Mouse (Mus musculus): ENCODE results near the gene Eri2.

Eri2 gene

DNA sequence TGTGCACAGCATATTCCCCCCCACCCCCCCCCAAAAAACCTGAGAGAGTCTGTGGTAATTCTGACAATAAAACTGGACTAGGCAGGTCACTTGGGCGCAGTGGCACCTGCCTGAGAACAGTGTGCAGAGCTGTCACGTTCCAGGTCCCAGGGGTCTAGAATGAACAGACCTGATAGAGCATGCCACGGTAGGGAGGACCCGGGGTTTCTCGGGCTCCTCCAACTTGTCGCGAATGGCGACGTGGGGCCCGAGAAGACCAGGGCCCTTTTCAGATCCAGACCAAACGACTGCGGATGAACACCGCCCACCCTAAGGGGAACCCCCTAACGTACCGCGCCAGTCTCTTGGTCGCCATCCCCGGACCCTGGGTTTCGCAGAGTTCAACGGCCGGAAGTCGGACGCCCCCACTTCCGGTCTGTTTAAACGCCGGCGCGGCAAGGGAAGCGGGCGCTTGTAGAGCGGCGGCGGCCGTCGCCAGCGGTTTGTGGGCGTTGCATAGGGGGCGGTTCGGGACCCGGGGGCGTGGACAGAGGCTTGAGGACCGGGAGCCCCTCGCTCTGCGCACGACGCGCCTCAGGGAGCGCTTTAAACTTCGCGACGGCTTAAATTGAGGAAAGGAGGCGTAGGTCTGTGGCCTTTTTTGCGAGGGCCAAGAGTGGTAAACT lies at the start of gene Eri2, which contains the start of gene Rexo5:
Eri2 (minus strand) TSS at position 473 of the 665 bp plus-strand sequence.
Rexo5 (plus strand) TSS at position 421 of the 665 bp plus-strand sequence.
- in situ Hi-C loops (cut with MseI, MboI): no loop called here

- in situ Hi-C loops (cut with MseI, MboI): no loop called here
Measured at GRCm38 (mm10) chr7:119841820-119842449, 48.1 kb upstream of the Eri2 start.

- in situ Hi-C loops (cut with MseI, MboI): no loop called here
Measured at GRCm38 (mm10) chr7:119835996-119836777, 42.3 kb upstream of the Eri2 start.

GRCm38 (mm10) chr7:119835371-119835770 lies 41.5 kb upstream of the Eri2 start:
- in situ Hi-C loops (cut with MseI, MboI): no loop called here

DNA sequence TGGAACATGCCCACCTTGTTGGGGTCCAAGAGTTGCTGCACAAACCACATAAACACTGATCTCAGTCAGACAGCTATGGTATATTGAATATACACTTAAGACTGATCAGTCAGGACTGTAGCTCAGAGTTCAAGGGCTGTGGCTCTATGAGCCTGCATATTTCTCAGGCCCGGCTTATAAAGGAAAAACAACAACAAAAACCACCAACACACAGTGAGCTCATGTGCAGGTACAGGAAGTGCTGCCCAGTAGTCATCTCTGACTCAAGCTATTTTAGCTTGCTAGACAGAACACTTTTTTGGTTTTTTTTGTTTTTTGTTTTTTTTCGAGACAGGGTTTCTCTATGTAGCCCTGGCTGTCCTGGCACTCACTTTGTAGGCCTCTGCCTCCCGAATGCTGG lies 14.9 kb upstream of the Eri2 start:
- in situ Hi-C loops (cut with MseI, MboI): no loop called here

DNA sequence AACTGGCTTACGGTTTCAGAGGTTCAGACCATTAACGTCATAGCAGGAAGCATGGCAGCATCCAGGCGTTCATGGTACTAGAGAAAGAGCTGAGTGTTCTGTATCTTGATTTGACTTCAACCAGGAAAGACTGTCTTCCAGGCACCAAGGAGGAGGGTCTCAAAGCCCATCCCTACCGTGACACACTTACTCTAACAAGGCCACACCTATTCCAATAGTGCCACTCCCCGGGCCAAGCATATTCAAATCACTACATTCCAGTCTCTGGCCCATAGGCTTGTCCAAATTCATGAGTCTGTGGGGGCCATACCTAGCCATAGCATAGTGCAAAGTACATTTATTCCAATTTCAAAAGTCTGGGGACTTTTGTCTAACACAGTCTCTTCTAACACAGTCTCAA lies 13.5 kb upstream of the Eri2 start:
- in situ Hi-C loops (cut with MseI, MboI): no loop called here

DNA sequence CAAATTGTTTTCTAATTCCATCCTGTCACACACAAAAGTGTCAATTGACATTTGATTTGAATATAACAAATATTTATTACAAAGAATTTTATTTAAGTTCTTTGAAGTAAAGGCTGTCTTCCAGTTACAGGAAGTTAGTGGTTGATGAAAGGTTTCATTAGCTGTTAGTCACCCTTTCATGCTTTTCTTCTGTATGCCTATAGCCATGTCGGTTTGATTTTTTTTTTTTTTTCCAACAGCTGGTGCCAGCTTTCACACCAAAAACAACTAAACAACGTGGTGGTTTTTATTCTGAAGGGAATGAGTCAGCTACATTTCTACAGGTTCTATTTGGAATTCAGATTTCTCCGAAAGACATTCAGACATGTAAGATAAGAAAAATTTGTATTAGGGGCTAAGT lies 7.1 kb upstream of the Eri2 start:
- in situ Hi-C loops (cut with MseI, MboI): no loop called here

DNA sequence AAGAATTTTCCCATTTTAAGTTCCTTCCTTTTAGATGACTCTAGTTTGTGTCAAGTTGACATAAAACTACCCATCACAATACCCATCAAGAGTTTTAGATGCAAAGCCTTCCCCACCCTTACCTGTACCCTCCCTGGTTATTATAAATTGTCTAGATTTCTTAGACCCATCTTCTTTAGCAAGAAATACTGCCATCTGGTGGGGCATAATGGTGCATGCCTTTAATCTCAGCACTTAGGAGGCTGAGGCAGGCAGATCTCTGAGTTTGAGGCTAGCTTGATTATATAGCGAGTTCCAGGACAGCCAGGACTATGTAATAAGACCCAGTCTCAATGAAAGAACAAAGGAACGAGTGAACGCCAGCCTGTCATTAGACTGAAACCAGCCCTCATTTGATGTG lies 6.6 kb upstream of the Eri2 start:
- in situ Hi-C loops (cut with MseI, MboI): no loop called here

DNA sequence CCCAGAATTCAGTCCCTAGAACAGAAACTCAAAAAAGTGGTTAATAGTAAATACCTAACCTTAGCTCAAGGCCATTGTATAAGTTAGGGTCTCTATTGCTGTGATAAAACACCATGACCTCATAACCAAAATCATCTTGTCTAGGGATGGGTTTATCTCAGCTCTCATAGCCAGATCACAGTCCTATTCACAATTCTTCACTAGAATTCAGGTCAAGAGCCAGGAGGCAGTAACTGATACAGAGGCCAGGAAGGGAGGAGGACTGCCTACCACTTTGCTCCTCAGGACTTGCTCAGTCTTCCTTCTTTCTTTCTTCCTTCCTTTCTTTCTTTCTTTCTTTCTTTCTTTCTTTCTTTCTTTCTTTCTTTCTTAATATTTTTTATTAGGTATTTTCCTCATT lies 1.5 kb upstream of the Eri2 start:
- in situ Hi-C loops (cut with MseI, MboI): no loop called here

- in situ Hi-C loops (cut with MseI, MboI): no loop called here
Measured at GRCm38 (mm10) chr7:119794251-119794638, 387 bp upstream of the Eri2 start.

DNA sequence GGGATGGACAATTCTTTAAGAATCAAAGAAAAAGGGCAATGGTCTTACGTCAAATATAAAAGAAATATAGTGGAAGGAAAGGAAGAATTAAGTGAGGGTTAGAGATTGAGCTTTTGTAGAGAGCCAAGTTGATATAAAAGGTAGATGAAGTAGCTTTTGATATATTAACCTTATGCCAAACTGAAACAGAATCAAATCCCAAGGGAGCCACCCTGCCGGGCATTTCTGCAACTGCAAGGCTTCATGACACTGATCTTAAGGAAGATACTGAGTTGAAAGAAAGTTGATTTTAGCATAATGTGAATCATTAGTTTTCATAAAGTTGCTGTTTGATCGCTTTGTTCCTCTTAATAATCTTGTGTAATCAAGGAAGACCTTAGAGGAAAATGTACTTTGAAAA lies 4.8 kb downstream of the Eri2 start:
- in situ Hi-C loops (cut with MseI, MboI): no loop called here

DNA sequence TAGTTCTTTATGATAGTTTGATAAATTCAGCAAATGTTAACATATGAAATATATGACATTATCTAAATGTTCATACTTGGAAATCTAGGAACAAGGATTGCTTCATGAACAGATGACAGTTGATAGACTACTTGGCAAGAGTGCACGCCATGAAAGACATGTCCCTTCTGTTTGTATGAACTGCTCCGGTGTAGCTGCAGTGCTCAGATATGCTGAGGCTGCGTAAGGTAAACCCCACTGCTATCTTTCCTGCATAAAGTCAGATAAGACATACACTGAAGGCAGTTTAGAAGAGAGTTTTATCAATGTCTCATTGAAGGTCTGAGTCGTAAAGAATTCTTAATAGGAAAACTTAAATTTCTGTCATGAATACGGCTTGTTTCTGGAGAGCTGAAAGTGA lies 8.9 kb downstream of the Eri2 start:
- in situ Hi-C loops (cut with MseI, MboI): no loop called here

DNA sequence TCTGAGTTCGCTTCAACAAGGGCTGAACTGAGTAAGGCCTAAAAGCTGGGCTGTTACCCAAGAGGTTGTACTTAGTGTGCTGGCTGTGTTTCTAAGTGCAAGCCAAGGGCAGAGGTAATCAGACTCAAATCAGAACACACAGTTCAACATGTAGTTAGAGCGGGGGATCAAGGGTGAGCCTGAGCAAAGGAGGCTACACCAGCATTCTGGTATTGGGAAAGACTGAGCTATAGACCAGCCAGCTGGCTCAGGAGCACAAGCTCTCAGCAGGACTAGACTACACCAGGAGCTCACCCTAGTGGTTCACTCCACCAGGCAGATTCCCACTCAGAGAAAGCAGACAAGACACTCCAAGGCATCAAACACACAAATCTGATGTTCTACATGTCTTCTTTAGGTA lies 10.4 kb downstream of the Eri2 start:
- in situ Hi-C loops (cut with MseI, MboI): no loop called here

GRCm38 (mm10) chr7:119769895-119770294 lies 24.0 kb downstream of the Eri2 start:
- in situ Hi-C loops (cut with MseI, MboI): no loop called here

DNA sequence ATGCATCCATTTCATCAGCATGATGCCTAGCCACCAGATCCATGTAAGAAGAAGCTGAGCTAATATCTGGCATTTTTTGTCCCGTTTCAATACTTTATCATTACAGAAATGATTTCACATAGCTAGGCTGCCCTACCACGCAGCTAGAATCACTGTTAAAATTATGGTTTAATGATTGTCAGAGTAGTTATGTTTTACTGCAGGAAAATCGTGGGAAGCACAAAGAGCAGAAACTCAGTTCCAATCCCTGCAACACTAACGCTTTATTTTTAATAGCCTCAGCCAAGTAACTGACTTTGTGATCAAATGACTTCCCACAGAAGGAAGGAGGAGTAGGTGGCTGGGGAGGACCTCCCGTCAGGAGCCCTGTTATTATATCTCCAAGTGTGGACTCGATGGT lies 26.9 kb downstream of the Eri2 start:
- in situ Hi-C loops (cut with MseI, MboI): no loop called here

DNA sequence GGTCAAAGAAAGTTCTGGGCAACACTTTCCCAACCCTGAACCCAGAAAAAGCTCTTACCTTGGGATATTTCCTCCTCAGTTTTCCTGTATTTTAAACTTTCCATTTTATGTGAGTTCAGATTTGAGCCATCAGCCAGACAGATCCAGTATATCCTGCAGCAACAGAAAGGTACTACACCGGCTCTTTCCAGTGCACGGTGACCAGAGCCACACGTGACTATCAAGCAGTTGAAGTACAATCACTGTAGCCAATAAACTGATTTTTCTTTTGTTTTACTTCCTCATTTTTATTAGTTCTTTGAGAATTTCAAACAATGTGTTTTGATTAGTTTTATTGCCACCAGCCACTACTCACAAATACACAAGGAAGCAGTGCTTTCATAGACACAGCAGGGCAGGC lies 29.5 kb downstream of the Eri2 start:
- in situ Hi-C loops (cut with MseI, MboI): no loop called here

GRCm38 (mm10) chr7:119762166-119762697 lies 31.6 kb downstream of the Eri2 start:
- in situ Hi-C loops (cut with MseI, MboI): no loop called here

DNA sequence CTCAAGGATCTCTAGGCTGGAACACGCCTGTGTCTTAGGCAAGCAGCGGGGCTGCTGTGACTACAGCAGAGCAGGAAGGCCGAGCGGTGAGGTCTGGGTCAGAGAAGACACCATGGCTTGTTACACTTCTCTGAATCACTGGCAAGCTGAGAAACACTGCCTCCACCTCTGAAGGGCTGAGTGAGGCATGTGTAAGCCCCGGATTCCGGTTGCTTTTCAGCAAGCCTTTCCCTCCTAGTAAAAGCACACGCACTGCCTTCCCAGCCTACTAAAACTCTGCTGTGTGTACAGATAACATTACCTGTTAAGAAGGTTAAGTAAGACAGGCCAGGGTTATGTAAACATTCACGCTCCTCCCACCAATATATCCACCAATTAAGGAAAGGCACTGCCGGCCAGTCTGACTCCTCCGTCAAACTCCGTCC lies 33.3 kb downstream of the Eri2 start, which contains the start of gene Acsm3:
Acsm3 (plus strand) TSS at position 397 of the 425 bp plus-strand sequence.
- in situ Hi-C loops (cut with MseI, MboI): no loop called here

- in situ Hi-C loops (cut with MseI, MboI): no loop called here
Measured at GRCm38 (mm10) chr7:119753696-119754095, 40.2 kb downstream of the Eri2 start.

GRCm38 (mm10) chr7:119749942-119750341 lies 43.9 kb downstream of the Eri2 start:
- in situ Hi-C loops (cut with MseI, MboI): no loop called here

- in situ Hi-C loops (cut with MseI, MboI): no loop called here
Measured at GRCm38 (mm10) chr7:119748761-119749160, 45.1 kb downstream of the Eri2 start.

DNA sequence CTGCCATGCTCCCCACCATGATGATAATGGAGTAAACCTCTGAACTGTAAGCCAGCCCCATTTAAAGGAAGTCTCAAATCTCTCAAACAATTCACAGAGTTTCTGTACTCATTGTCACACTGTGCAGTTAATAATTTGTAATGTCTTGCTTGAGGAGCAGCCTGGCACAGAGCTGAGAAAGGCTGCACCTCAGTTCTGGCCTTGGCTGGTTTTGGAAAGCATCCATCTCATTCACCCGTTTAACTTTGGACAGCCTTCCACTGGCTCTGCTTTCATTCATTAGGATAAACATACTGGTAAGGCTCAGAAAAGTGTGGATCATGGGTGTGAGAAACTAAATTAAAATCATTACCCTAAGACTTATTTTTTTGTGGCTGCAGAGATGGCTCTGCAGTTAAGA lies 48.0 kb downstream of the Eri2 start:
- in situ Hi-C loops (cut with MseI, MboI): no loop called here
